Mouse (Mus musculus): ENCODE measurements around the gene Setd7. TPM values are rescaled to one million over a fixed set of nuclear protein-coding genes. Genes with fewer than 3 reads are reported as not detected.

The Setd7 gene
- total RNA-seq, 2 experiments from 2014 or later = 113 to 116 TPM

GRCm38 (mm10) chr3:51526891-51527290 lies 33.8 kb downstream of the Setd7 start:
- intact Hi-C loops (cut with DNase I; ENCODE audit: low total_unique reads) = no loop called here

GRCm38 (mm10) chr3:51525186-51525785 lies 35.4 kb downstream of the Setd7 start:
- intact Hi-C loops (cut with DNase I; ENCODE audit: low total_unique reads) = no loop called here
- no peak for DNase-seq

More at GRCm38 (mm10) chr3:51526891-51527290, 33.8 kb downstream of the Setd7 start:
- DNase-seq = no peak

GRCm38 (mm10) chr3:51521262-51521661 lies 39.4 kb downstream of the Setd7 start:
- intact Hi-C loops (cut with DNase I; ENCODE audit: low total_unique reads) = no loop called here
- DNase-seq = no peak

- no peak for DNase-seq
- intact Hi-C loops (cut with DNase I; ENCODE audit: low total_unique reads) = no loop called here
These were observed 41.9 kb downstream of the Setd7 start for GRCm38 (mm10) chr3:51518763-51519121.

GRCm38 (mm10) chr3:51517878-51518762 lies 42.6 kb downstream of the Setd7 start:
- intact Hi-C loops (cut with DNase I; ENCODE audit: low total_unique reads) = no loop called here
- DNase-seq = no peak

- intact Hi-C loops (cut with DNase I; ENCODE audit: low total_unique reads) = no loop called here
- DNase-seq = no peak
These were observed 43.2 kb downstream of the Setd7 start for GRCm38 (mm10) chr3:51517467-51517866.

- no peak for DNase-seq
These were observed 48.7 kb downstream of the Setd7 start for GRCm38 (mm10) chr3:51511983-51512382.

GRCm38 (mm10) chr3:51510903-51511302 lies 49.8 kb downstream of the Setd7 start:
- peak; percentile 79 for DNase-seq
- intact Hi-C loops (cut with DNase I; ENCODE audit: low total_unique reads) = loop anchor here (5.0 kb wide), 1 partner anchor 141 kb away; no protein-coding TSS in a partner anchor

More at GRCm38 (mm10) chr3:51511983-51512382, 48.7 kb downstream of the Setd7 start:
- intact Hi-C loops (cut with DNase I; ENCODE audit: low total_unique reads) = loop anchor here (5.0 kb wide), 1 partner anchor 140 kb away; no protein-coding TSS in a partner anchor

- intact Hi-C loops (cut with DNase I; ENCODE audit: low total_unique reads) = no loop called here
- DNase-seq = peak; percentile 46
These were observed 55.2 kb downstream of the Setd7 start for GRCm38 (mm10) chr3:51505465-51505864.

GRCm38 (mm10) chr3:51504385-51504952 lies 56.2 kb downstream of the Setd7 start:
- DNase-seq = no peak
- intact Hi-C loops (cut with DNase I; ENCODE audit: low total_unique reads) = no loop called here

GRCm38 (mm10) chr3:51499876-51500275 lies 60.8 kb downstream of the Setd7 start:
- intact Hi-C loops (cut with DNase I; ENCODE audit: low total_unique reads) = no loop called here
- no peak for DNase-seq

- DNase-seq = no peak
- intact Hi-C loops (cut with DNase I; ENCODE audit: low total_unique reads) = no loop called here
These were observed 62.0 kb downstream of the Setd7 start for GRCm38 (mm10) chr3:51498659-51499058.

GRCm38 (mm10) chr3:51497978-51498377 lies 62.7 kb downstream of the Setd7 start:
- intact Hi-C loops (cut with DNase I; ENCODE audit: low total_unique reads) = no loop called here
- DNase-seq = no peak

- DNase-seq = no peak
- intact Hi-C loops (cut with DNase I; ENCODE audit: low total_unique reads) = no loop called here
These were observed 65.0 kb downstream of the Setd7 start for GRCm38 (mm10) chr3:51495646-51496045.

GRCm38 (mm10) chr3:51494466-51494865 lies 66.2 kb downstream of the Setd7 start:
- intact Hi-C loops (cut with DNase I; ENCODE audit: low total_unique reads) = no loop called here
- DNase-seq = no peak

GRCm38 (mm10) chr3:51493272-51493838 lies 67.3 kb downstream of the Setd7 start:
- intact Hi-C loops (cut with DNase I; ENCODE audit: low total_unique reads) = no loop called here
- DNase-seq = no peak

- DNase-seq = no peak
- intact Hi-C loops (cut with DNase I; ENCODE audit: low total_unique reads) = no loop called here
These were observed 70.5 kb downstream of the Setd7 start for GRCm38 (mm10) chr3:51490088-51490753.

- intact Hi-C loops (cut with DNase I; ENCODE audit: low total_unique reads) = no loop called here
These were observed 74.0 kb downstream of the Setd7 start for GRCm38 (mm10) chr3:51486491-51487195.

GRCm38 (mm10) chr3:51485347-51485746 lies 75.3 kb downstream of the Setd7 start:
- DNase-seq = no peak
- intact Hi-C loops (cut with DNase I; ENCODE audit: low total_unique reads) = no loop called here

More at GRCm38 (mm10) chr3:51486491-51487195, 74.0 kb downstream of the Setd7 start:
- no peak for DNase-seq

Measured in gastrocnemius, postnatal 14 days (tissue).